Mouse (Mus musculus) midbrain, embryonic 14.5 days (tissue): ENCODE measurements around the gene Ubtd2. TPM values are rescaled to one million over a fixed set of nuclear protein-coding genes. Genes with fewer than 3 reads are reported as not detected.

Source experiments
- ATAC-seq: fragments of 200-750 bp; cut with Nextera tagmentation; 2 replicates; pipeline ENCODE4 v1.8.0; 2017; ENCODE audit warnings: moderate number of reproducible peaks, moderate library complexity; ENCODE audit not compliant: low FRiP score, low TSS enrichment
- DNase-seq: peaks from one replicate; pipeline ENCODE4 v3.0.0-alpha.2; 2015
- H3K27ac ChIP-seq: fragments of 300-500 bp; sonication (generic); replicated peaks from 2 replicates; pipeline ENCODE4 v1.5.1; 2014; ENCODE audit warnings: mild to moderate bottlenecking, low read depth, low read length, moderate library complexity
- H3K27me3 ChIP-seq: fragments of 300-500 bp; sonication (generic); 2 replicates; pipeline ENCODE4 v1.6.1; 2014; ENCODE audit warnings: low read length, control low read depth, mixed read lengths; ENCODE audit not compliant: control insufficient read depth, insufficient read depth
- H3K36me3 ChIP-seq: fragments of 300-500 bp; sonication (generic); 2 replicates; pipeline ENCODE4 v1.6.1; 2014; ENCODE audit warnings: low read length, control low read depth; ENCODE audit not compliant: control insufficient read depth, insufficient read depth
- H3K4me1 ChIP-seq: fragments of 300-500 bp; sonication (generic); 2 replicates; pipeline ENCODE4 v1.6.1; 2014; ENCODE audit warnings: mild to moderate bottlenecking, antibody characterized with exemption, low read length, control low read depth; ENCODE audit not compliant: control insufficient read depth, insufficient read depth
- H3K4me2 ChIP-seq: fragments of 300-500 bp; sonication (generic); 2 replicates; pipeline ENCODE4 v1.6.1; 2014; ENCODE audit warnings: mild to moderate bottlenecking, low read length, moderate library complexity
- H3K4me3 ChIP-seq: fragments of 300-500 bp; sonication (generic); replicated peaks from 2 replicates; pipeline ENCODE4 v1.5.1; 2014; ENCODE audit warnings: low read depth, low read length
- H3K9ac ChIP-seq: fragments of 300-500 bp; sonication (generic); replicated peaks from 2 replicates; pipeline ENCODE4 v1.6.1; 2014; ENCODE audit warnings: mild to moderate bottlenecking, low read length, moderate library complexity
- H3K9me3 ChIP-seq: fragments of 300-500 bp; sonication (generic); 2 replicates; pipeline ENCODE4 v1.6.1; 2016; ENCODE audit warnings: low read length, control low read depth, mixed read lengths; ENCODE audit not compliant: control insufficient read depth
- WGBS: fragments of 180-500 bp; shearing (Covaris S2); extraction: QIAGEN DNeasy Blood & Tissue Kit; methylation state at CpG from one replicate; pipeline ENCODE4 v1.1.7; 2014; 5-methylcytosine and 5-hydroxymethylcytosine counted together
- polyA plus RNA-seq: library from polyadenylated mRNA; unstranded; fragments of >200 nt; fragmentation: Nextera tagmentation; extraction: Ambion mirVana; gene quantifications from 2 replicates; pipeline ENCODE4 v1.2.1, GENCODE M21; 2014

Gene Ubtd2
- polyA plus RNA-seq, result 57.0 and 63.8 TPM in 2 replicates

DNA sequence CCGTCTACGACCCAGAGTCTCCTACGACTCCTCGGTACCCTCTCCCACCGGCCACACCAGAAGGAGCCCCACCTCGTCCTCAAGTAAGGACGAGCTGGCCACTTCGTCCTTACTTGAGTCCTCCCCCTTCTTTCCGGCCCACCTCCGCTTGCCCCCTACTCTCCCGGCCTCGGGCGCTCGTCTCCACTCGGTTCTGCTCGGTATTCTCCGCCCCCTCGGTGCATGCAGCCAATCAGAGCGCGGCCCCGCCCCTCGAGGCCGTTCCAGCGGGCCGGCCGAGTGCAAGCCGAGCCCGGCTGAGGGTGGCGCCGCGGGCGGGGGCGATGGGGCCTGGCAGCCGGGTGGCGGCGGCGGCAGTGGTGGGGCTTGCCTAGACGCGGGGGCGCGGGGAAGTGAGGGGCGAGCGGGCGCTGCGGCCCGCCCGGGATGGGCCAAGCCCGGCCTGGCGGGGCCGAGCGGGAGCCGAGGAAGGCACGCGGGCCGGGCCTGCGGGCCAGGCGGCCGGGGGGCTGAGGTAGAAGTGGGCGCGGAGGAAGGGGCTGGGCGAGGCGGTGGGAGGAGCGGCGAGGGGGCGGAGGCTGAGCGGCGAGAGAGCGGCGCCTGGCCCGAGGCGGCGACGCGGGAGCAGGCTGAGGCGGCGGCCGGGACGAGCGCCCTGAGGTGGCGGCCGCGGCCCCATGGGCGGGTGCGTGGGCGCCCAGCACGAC lies at the start of gene Ubtd2:
Ubtd2 (plus strand) TSS at position 571 of the 707 bp plus-strand sequence.
- peaks cover 18% of the 10 kb centered on the region for H3K4me1 ChIP-seq
- H3K27ac ChIP-seq, result peak within 1 kb of the TSS; percentile 96
- H3K27me3 ChIP-seq, result no peaks in the 10 kb centered on the region
- H3K36me3 ChIP-seq, result no peaks in the 10 kb centered on the region
- ATAC-seq (peak; percentile 99), DNase-seq (peak; percentile 98)
- H3K4me3 ChIP-seq, result peak within 1 kb of the TSS; percentile 93
- WGBS, result 1% methylated on average over 73 of the region's 86 CpGs
- no peaks in the 10 kb centered on the region for H3K9me3 ChIP-seq
- H3K9ac ChIP-seq, result peak within 1 kb of the TSS; percentile 90
- H3K4me2 ChIP-seq, result peak within 1 kb of the TSS; percentile 89

DNA sequence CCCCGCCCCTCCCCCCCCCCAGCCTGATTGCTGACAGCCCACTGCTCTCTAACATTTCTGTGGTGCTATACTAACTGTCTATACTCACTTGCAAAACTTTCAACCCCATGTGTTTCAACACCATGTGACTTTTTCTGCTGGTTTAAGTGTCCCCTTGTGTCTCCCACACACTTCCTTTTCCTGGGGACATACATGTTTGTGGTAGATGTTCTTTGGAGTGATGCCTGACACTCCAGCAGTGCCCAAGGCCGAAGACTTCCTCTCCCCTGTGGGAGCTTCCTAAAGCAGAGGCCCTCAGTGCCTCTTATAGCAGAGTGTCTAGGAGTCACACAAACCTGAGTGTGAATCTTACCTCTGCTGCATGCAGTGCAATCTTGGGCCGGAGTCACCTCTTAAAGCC lies 47.3 kb upstream of the Ubtd2 start:
- Histone ChIP-seq H3K9me3 (no peaks in the 10 kb centered on the region), H3K36me3 (peaks cover 69% of the 10 kb centered on the region), H3K27ac (no peak overlapping the region), H3K4me2 (no peak overlapping the region), H3K27me3 (no peaks in the 10 kb centered on the region), H3K9ac (no peak overlapping the region), H3K4me1 (0 out of 2 replicates have a peak, but pooled peaks cover 4% of the 10 kb centered on the region), H3K4me3 (no peak overlapping the region)
- DNase-seq, result no peak
- WGBS, result 89% methylated on average over 3 of the region's 3 CpGs
- ATAC-seq, result no peak

DNA sequence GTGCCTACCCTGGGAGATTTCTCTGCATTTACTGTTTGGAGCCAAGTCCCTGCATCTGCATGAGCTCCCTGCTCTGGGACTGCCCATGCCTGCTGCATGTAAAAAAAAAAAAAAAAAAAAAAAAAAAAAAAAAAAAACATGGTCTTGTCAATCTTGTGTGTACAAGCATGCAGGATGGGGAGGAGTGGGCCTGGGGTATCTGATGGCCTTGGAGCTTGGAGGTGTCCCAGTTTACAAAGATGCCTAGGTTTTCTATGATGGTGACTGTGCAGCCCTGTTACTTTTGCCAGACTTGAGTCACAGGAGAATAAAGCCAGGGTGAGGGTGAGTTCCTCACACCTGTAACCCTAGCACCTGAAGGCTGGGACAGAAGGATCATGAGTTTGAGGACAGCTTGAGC lies 46.1 kb upstream of the Ubtd2 start:
- H3K9me3 ChIP-seq, result no peaks in the 10 kb centered on the region
- H3K9ac ChIP-seq, result no peak overlapping the region
- ATAC-seq (no peak), DNase-seq (no peak)
- H3K4me3 ChIP-seq, result no peak overlapping the region
- 0 out of 2 replicates have a peak, but pooled peaks cover 4% of the 10 kb centered on the region for H3K4me1 ChIP-seq
- no peak overlapping the region for H3K27ac ChIP-seq
- H3K4me2 ChIP-seq, result no peak overlapping the region
- H3K36me3 ChIP-seq, result peaks cover 70% of the 10 kb centered on the region
- no peaks in the 10 kb centered on the region for H3K27me3 ChIP-seq

DNA sequence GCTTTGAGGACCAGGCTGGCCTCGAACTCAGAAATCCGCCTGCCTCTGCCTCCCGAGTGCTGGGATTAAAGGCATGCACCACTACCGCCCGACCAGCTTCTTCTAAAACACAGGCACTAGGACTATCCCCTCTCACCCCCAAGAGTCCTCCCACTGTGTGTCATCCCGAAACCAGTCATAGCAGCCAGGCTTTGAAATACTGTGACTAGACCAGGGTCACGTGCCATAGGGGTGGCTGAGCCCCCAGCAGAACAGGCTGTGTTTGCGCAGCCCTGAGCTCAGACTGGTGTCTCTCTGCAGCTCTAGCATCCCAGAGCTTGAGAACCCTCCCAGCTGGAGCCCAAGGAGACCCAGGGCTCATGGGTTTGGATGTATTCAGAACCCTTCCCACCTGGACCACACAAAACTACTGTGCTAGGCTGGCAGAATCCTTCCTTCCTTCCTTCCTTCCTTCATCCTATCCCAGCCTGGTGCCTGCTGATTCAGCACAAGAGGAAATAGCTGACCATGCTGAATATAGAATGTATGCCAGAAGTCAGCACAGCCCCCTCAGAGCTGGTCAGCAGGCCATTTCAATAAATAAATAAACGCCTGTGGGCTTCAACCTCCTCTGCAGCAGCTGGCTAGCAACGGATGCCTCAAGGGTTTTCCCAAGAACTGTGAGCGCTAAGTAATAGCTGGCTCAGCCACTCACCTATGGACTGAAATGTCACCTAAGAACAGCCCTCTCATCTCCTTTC lies 45.2 kb upstream of the Ubtd2 start:
- WGBS, result 91% methylated on average over 11 of the region's 11 CpGs
- H3K4me3 ChIP-seq, result no peak overlapping the region
- no peaks in the 10 kb centered on the region for H3K9me3 ChIP-seq
- no peak overlapping the region for H3K27ac ChIP-seq
- H3K4me2 ChIP-seq, result no peak overlapping the region
- peaks cover 72% of the 10 kb centered on the region for H3K36me3 ChIP-seq
- no peak for ATAC-seq
- H3K27me3 ChIP-seq, result no peaks in the 10 kb centered on the region
- no peak overlapping the region for H3K9ac ChIP-seq
- H3K4me1 ChIP-seq, result 0 out of 2 replicates have a peak, but pooled peaks cover 3% of the 10 kb centered on the region
- DNase-seq, result peak; percentile 17

DNA sequence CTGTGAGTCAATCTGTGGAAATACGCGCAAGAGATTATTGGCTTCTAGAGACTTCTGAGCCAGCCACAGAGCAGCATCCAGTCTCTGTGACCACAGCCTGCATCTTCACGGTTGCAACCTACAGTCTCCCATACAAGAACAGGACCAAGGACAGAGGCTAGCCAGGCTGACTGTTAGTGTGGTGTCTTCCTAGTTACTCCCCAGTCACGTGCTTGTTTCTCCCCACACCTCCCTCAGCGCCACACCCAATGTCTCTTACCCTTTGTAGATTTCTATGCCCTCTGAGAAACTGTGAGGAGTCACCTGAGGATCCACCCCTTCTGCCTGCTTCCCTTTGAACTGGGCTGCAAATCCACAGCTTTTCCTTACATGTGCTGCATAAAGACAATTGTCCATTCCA lies 35.2 kb upstream of the Ubtd2 start:
- no peak overlapping the region for H3K4me2 ChIP-seq
- H3K27ac ChIP-seq, result no peak overlapping the region
- no peaks in the 10 kb centered on the region for H3K4me1 ChIP-seq
- DNase-seq (no peak), ATAC-seq (no peak)
- H3K36me3 ChIP-seq, result peaks cover 87% of the 10 kb centered on the region
- H3K9me3 ChIP-seq, result no peaks in the 10 kb centered on the region
- 90% methylated on average over 5 of the region's 5 CpGs for WGBS
- H3K4me3 ChIP-seq, result no peak overlapping the region
- no peak overlapping the region for H3K9ac ChIP-seq
- H3K27me3 ChIP-seq, result no peaks in the 10 kb centered on the region

DNA sequence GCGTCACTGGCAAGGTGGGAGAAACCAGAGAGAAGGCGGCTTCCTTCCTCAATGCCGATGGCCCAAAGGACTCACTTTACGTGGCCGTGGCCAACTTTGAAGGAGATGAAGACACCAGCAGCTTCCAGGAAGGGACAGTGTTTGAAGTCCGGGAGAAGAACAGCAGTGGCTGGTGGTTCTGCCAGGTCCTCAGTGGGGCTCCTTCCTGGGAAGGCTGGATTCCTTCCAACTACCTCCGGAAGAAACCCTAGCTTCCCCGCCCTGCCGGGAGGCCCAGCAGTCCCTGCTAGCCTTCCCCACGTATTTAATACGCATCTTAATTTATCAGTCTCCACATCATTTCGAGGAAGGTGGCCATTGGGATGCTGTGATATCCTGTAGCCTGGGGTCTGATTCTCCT lies 31.9 kb upstream of the Ubtd2 start:
- Histone ChIP-seq H3K4me2 (no peak overlapping the region), H3K36me3 (peaks cover 55% of the 10 kb centered on the region)
- WGBS, result 90% methylated on average over 12 of the region's 12 CpGs

DNA sequence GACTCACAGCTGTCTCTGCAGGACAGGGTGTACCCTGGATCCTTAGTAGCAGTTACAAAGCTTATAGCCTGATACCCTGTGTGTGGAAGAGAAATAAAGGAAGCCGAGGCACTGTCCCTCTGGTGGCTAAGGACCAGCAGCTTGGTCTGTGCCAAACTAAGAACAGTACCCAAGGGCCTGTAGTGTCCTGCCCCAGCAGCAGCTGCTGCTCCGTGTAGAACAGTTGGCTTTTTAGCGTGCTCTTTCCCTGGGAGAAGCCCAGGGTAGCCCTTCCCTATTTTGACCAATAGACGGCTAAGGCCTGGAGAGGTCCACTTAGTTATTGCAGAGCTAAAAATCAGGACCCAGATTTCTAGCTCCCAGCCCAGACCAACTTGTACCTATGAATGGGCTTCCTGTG lies 30.6 kb upstream of the Ubtd2 start:
- DNase-seq (no peak), ATAC-seq (no peak)
- Histone ChIP-seq H3K4me3 (no peak overlapping the region), H3K9me3 (no peaks in the 10 kb centered on the region), H3K27me3 (no peaks in the 10 kb centered on the region), H3K36me3 (peaks cover 49% of the 10 kb centered on the region), H3K9ac (no peak overlapping the region), H3K4me2 (no peak overlapping the region), H3K4me1 (no peaks in the 10 kb centered on the region), H3K27ac (no peak overlapping the region)
- WGBS, result 93% methylated on average over 4 of the region's 4 CpGs

More for the DNA sequence above, 31.9 kb upstream of the Ubtd2 start:
- ATAC-seq (no peak), DNase-seq (no peak)
- H3K27me3 ChIP-seq, result no peaks in the 10 kb centered on the region
- H3K27ac ChIP-seq, result no peak overlapping the region
- H3K4me3 ChIP-seq, result no peak overlapping the region
- H3K9ac ChIP-seq, result no peak overlapping the region
- no peaks in the 10 kb centered on the region for H3K9me3 ChIP-seq
- H3K4me1 ChIP-seq, result no peaks in the 10 kb centered on the region

DNA sequence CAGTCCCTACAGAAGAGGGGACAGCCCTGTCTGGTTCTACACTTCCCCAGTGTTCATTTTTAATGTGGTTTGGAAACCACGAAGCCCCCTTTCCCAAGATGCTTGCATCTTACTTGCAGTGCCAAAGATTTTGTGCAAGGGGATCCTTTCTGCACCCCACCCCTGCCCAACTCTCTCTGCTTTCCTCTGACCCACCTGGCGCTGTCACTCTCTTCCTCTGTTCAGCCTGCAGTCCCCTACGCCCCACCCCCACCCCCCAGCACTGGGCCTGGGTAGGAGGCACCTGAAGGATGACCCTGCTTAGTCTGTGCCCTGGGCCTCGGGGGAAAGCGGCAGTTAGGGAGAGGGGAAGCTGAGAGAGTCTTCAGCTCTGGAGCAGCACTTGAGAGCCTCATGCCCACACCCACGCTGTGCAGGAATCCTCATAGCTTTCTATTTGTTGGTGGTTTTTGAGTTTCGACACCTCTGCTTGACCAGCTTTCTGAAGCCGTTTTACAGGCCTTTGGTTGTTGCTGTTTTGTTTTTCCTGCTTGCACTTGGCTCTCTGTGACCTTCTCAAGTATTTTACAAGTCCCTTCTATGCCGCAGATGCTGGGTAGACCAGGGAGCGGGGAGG lies 30.0 kb upstream of the Ubtd2 start:
- Histone ChIP-seq H3K4me1 (no peaks in the 10 kb centered on the region), H3K4me2 (no peak overlapping the region), H3K36me3 (peaks cover 45% of the 10 kb centered on the region), H3K4me3 (no peak overlapping the region), H3K9ac (no peak overlapping the region), H3K27ac (no peak overlapping the region), H3K27me3 (no peaks in the 10 kb centered on the region), H3K9me3 (no peaks in the 10 kb centered on the region)
- WGBS, result 87% methylated on average over 10 of the region's 10 CpGs
- no peak for DNase-seq
- no peak for ATAC-seq
